Comparison of ENCODE assay signal across 23 mouse cellular contexts in the genomic region with DNA sequence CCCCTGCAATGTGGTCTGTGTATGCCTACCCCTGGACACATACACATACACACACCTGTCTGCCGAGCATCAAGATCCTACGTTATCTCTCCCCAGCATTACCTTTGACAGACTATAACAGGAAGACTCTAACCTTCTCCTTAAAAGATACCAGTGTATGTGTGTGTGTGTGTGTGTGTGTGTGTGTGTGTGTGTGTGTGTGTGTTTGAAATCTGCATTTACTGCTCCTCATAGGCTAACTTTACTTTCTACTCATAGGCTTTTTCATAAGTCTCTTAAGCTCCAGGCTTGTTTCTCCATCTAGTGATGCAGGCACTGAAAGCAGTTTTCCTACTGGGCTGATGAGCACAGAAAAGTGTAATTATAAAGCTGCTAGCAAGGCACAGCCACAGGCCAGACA. TPM values are rescaled to one million over a fixed set of nuclear protein-coding genes. Genes with fewer than 3 reads are reported as not detected.
A peak's percentile ranks its signal among the peaks of the same experiment; 100 is the strongest.
DNase-seq lines count a peak whose midpoint lies in the region; ATAC-seq and TF ChIP-seq lines count a peak whose summit lies in the region.
"Had no signal": no experiment of that assay in that cellular context is flagged by ENCODE, and none has a peak within 500 bp of the region (broad histone marks: within the 10 kb centered on the region; RNA-seq: fewer than 3 reads in every experiment).

No protein-coding gene starts in this region.

- DNase-seq in G1E (ENCODE audit: low spot score), result no peak
- DNase-seq in induced T-regulatory cell, adult 2 months (ENCODE audit: low read depth), result peak; percentile 50
- DNase-seq in heart, postnatal 25 days (ENCODE audit: low spot score), result no peak
- no peak for DNase-seq in kidney, postnatal 14 days
- DNase-seq: adrenal gland, postnatal 10 days; B cell, adult 2 months; cerebellum, adult 18-20 months; cerebellum, adult 9-11 months; cerebellum, postnatal 36 days; gastrocnemius, postnatal 14 days; heart, adult 2 months; heart, postnatal 14 days had no signal

- H3K36me3 ChIP-seq in megakaryocyte, embryonic 14.5 days (replicated peaks; ENCODE audit: low read length), result peaks cover 35% of the 10 kb centered on the region
- peaks cover 12% of the 10 kb centered on the region for H3K36me3 ChIP-seq in G1E (replicated peaks)
- H3K36me3 ChIP-seq in hindbrain, embryonic 12.5 days, result no peaks in the 10 kb centered on the region
- H3K36me3 ChIP-seq: embryonic facial prominence, embryonic 13.5 days; forebrain, embryonic 12.5 days; heart, embryonic 15.5 days; hindbrain, embryonic 10.5 days; hindbrain, embryonic 15.5 days had no signal

- H3K4me1 ChIP-seq in megakaryocyte, embryonic 14.5 days, result peaks cover 59% of the 10 kb centered on the region
- H3K4me1 ChIP-seq in G1E (ENCODE audit: insufficient read depth, low read depth, low read length), result peaks cover 62% of the 10 kb centered on the region
- no peaks in the 10 kb centered on the region for H3K4me1 ChIP-seq in hindbrain, embryonic 12.5 days
- H3K4me1 ChIP-seq: embryonic facial prominence, embryonic 13.5 days; forebrain, embryonic 12.5 days; heart, embryonic 15.5 days; hindbrain, embryonic 10.5 days; hindbrain, embryonic 15.5 days had no signal

- intact Hi-C loops in heart, postnatal 25 days (cut with DNase I), result no loop called here

- H3K9me3 ChIP-seq in megakaryocyte, embryonic 14.5 days, result no peaks in the 10 kb centered on the region
- H3K9me3 ChIP-seq in G1E (replicated peaks), result no peaks in the 10 kb centered on the region
- H3K9me3 ChIP-seq in hindbrain, embryonic 12.5 days (replicated peaks), result no peaks in the 10 kb centered on the region
- H3K9me3 ChIP-seq: embryonic facial prominence, embryonic 13.5 days; forebrain, embryonic 12.5 days; heart, embryonic 15.5 days; hindbrain, embryonic 10.5 days; hindbrain, embryonic 15.5 days had no signal

- no peak overlapping the region for H3K4me2 ChIP-seq in hindbrain, embryonic 12.5 days (replicated peaks)
- H3K4me2 ChIP-seq: embryonic facial prominence, embryonic 13.5 days; forebrain, embryonic 12.5 days; heart, embryonic 11.5 days; heart, embryonic 15.5 days; hindbrain, embryonic 15.5 days had no signal

- peak overlapping the region; percentile 97 for H3K4me3 ChIP-seq in megakaryocyte, embryonic 14.5 days (replicated peaks)
- peak overlapping the region; percentile 13; the same call in 1 of the 2 replicates for H3K4me3 ChIP-seq in G1E (ENCODE audit: low read depth, low read length)
- H3K4me3 ChIP-seq in hindbrain, embryonic 12.5 days, result no peak overlapping the region
- H3K4me3 ChIP-seq: embryonic facial prominence, embryonic 13.5 days; forebrain, embryonic 12.5 days; heart, adult 2 months; heart, embryonic 15.5 days; hindbrain, embryonic 10.5 days; hindbrain, embryonic 15.5 days had no signal

- no peak for TF ChIP-seq CTCF in G1E (IDR thresholded peaks at IDR 0.05; ENCODE audit: low read depth, low read length)

- H3K27ac ChIP-seq in hindbrain, embryonic 12.5 days, result no peak overlapping the region
- H3K27ac ChIP-seq: embryonic facial prominence, embryonic 13.5 days; forebrain, embryonic 12.5 days; heart, adult 2 months; heart, embryonic 15.5 days; hindbrain, embryonic 10.5 days; hindbrain, embryonic 15.5 days had no signal

- WGBS in hindbrain, embryonic 12.5 days, result 94% methylated on average over 2 of the region's 2 CpGs

- no peaks in the 10 kb centered on the region for H3K27me3 ChIP-seq in megakaryocyte, embryonic 14.5 days (replicated peaks)
- H3K27me3 ChIP-seq in G1E (ENCODE audit: insufficient read depth, low read length), result no peaks in the 10 kb centered on the region
- H3K27me3 ChIP-seq in hindbrain, embryonic 12.5 days, result no peaks in the 10 kb centered on the region
- H3K27me3 ChIP-seq: embryonic facial prominence, embryonic 13.5 days; forebrain, embryonic 12.5 days; heart, embryonic 15.5 days; hindbrain, embryonic 15.5 days had no signal

- no peak overlapping the region for H3K9ac ChIP-seq in hindbrain, embryonic 12.5 days
- H3K9ac ChIP-seq: embryonic facial prominence, embryonic 13.5 days; forebrain, embryonic 12.5 days; heart, embryonic 15.5 days; hindbrain, embryonic 15.5 days had no signal

- ATAC-seq in megakaryocyte, adult 5-6 weeks (ENCODE audit: poor library complexity, severe bottlenecking), result no peak
- ATAC-seq in G1E (ENCODE audit: extremely low read depth, insufficient number of reproducible peaks, low FRiP score, poor library complexity, severe bottlenecking), result no peak
- no peak for ATAC-seq in hindbrain, embryonic 12.5 days (ENCODE audit: low FRiP score)
- ATAC-seq: forebrain, embryonic 16.5 days had no signal

RNA-seq across cellular contexts. Expression of gene Fyb, which starts 2.1 kb away (rescaled TPM):
- polyA plus RNA-seq in megakaryocyte, embryonic 14.5 days (2012; ENCODE audit: insufficient read depth, low replicate concordance), result 1,175 and 2,699 TPM in 2 replicates
- total RNA-seq in megakaryocyte, adult 5-6 weeks (2015), result 319 and 334 TPM in 2 replicates
- total RNA-seq in megakaryocyte, adult 5-6 weeks (2017), result 128 and 161 TPM in 2 replicates
- total RNA-seq in G1E (2014; fragmentation: Nextera tagmentation), result 292 and 317 TPM in 2 replicates
- 126 and 146 TPM in 2 replicates for total RNA-seq in G1E (2017)
- polyA plus RNA-seq in G1E (2012), result 1,103 and 1,581 TPM in 2 replicates
- polyA plus RNA-seq in hindbrain, embryonic 12.5 days (2016; fragmentation: Nextera tagmentation; extraction: Ambion mirVana), result 4.8 and 5.5 TPM in 2 replicates
- total RNA-seq in heart, postnatal 25 days (2021), result 10 to 100 TPM; 36.3 to 37.6 TPM
- total RNA-seq: ES-E14 had no signal
